9 mouse cellular contexts compared by ENCODE assay signal in genomic region chr8:124257363-124257762, GRCm38 (mm10). TPM values are rescaled to one million over a fixed set of nuclear protein-coding genes. Genes with fewer than 3 reads are reported as not detected.
DNase-seq lines count a peak whose midpoint lies in the region; ATAC-seq and TF ChIP-seq lines count a peak whose summit lies in the region.
"Had no signal": no experiment of that assay in that cellular context is flagged by ENCODE, and none has a peak within 500 bp of the region (broad histone marks: within the 10 kb centered on the region; RNA-seq: fewer than 3 reads in every experiment).

No protein-coding gene starts in this region.

- no peak overlapping the region for H3K4me3 ChIP-seq in liver, adult 2 months (ENCODE audit: insufficient read depth, low read depth, low read length)
- H3K4me3 ChIP-seq in kidney, postnatal 0 days (replicated peaks; ENCODE audit: low read depth, low read length) = no peak overlapping the region
- no peak overlapping the region for H3K4me3 ChIP-seq in lung, postnatal 0 days (ENCODE audit: low read depth, low read length)

- no peak for TF ChIP-seq EP300 in lung, postnatal 0 days (IDR thresholded peaks at IDR 0.05)

- no peak for TF ChIP-seq POLR2A in liver, adult 2 months (IDR thresholded peaks at IDR 0.05; ENCODE audit: extremely low read depth, insufficient read depth, low read length)

- DNase-seq in liver, adult 2 months (ENCODE audit: extremely low read depth, low read depth, low spot score) = peak; percentile 68
- no peak for DNase-seq in liver
- DNase-seq in kidney, postnatal 0 days (ENCODE audit: low spot score) = peak; percentile 71
- peak; percentile 90 for DNase-seq in lung, postnatal 0 days (ENCODE audit: low spot score)
- peak; percentile 30 to 48 for DNase-seq in right cerebral cortex, postnatal 36 days (ENCODE audit: low spot score in 2 of 2)
- DNase-seq in natural killer cell, adult 2 months (ENCODE audit: low spot score in 2 of 2) = no peak

- no peaks in the 10 kb centered on the region for H3K36me3 ChIP-seq in liver, adult 2 months (ENCODE audit: control insufficient read depth, insufficient read depth, low read length)
- no peaks in the 10 kb centered on the region for H3K36me3 ChIP-seq in kidney, postnatal 0 days (ENCODE audit: insufficient read depth, low read length)
- H3K36me3 ChIP-seq in lung, postnatal 0 days (ENCODE audit: insufficient read depth, low read length) = no peaks in the 10 kb centered on the region
- H3K36me3 ChIP-seq: G1E had no signal

- 20% methylated on average over 10 of the region's 10 CpGs for WGBS in liver, adult 2 months
- WGBS in kidney, postnatal 0 days = 30% methylated on average over 10 of the region's 10 CpGs
- WGBS in lung, postnatal 0 days = 25% methylated on average over 10 of the region's 10 CpGs

- H3K79me2 ChIP-seq in liver, adult 2 months (ENCODE audit: control insufficient read depth, insufficient read depth, low read length) = peaks cover 56% of the 10 kb centered on the region

- no peak overlapping the region for H3K27ac ChIP-seq in liver, adult 2 months (replicated peaks; ENCODE audit: insufficient read depth, low read depth, low read length)
- H3K27ac ChIP-seq in kidney, postnatal 0 days = no peak overlapping the region
- H3K27ac ChIP-seq in lung, postnatal 0 days (ENCODE audit: low read length) = peak overlapping the region; percentile 57

- no peaks in the 10 kb centered on the region for H3K27me3 ChIP-seq in liver, adult 2 months (ENCODE audit: control insufficient read depth, insufficient read depth, low read length)
- H3K27me3 ChIP-seq in kidney, postnatal 0 days (ENCODE audit: insufficient read depth, low read length) = no peaks in the 10 kb centered on the region
- H3K27me3 ChIP-seq in lung, postnatal 0 days (replicated peaks; ENCODE audit: insufficient read depth, low read length) = no peaks in the 10 kb centered on the region

- ATAC-seq in common myeloid progenitor, adult 5-6 weeks (replicated peaks; ENCODE audit: low read depth, poor library complexity, severe bottlenecking) = peak; percentile 53
- ATAC-seq in granulocyte monocyte progenitor cell, adult 5-6 weeks (replicated peaks; ENCODE audit: poor library complexity, severe bottlenecking) = 0 out of 2 replicates have a peak, but pooled peaks have one; percentile 10
- no peak for ATAC-seq in kidney, postnatal 0 days (replicated peaks; ENCODE audit: low FRiP score, low read depth)
- peak; percentile 68 for ATAC-seq in lung, postnatal 0 days

- H3K9me3 ChIP-seq in kidney, postnatal 0 days (replicated peaks; ENCODE audit: low read length) = no peaks in the 10 kb centered on the region
- H3K9me3 ChIP-seq in lung, postnatal 0 days (ENCODE audit: low read length) = no peaks in the 10 kb centered on the region

- H3K4me1 ChIP-seq in liver, adult 2 months (ENCODE audit: control insufficient read depth, insufficient read depth, low read length) = peaks cover 11% of the 10 kb centered on the region
- peaks cover 22% of the 10 kb centered on the region; the same call in 1 of the 2 replicates for H3K4me1 ChIP-seq in kidney, postnatal 0 days (replicated peaks; ENCODE audit: insufficient read depth, low read length)
- H3K4me1 ChIP-seq in lung, postnatal 0 days (ENCODE audit: insufficient read depth, low read depth, low read length) = peaks cover 30% of the 10 kb centered on the region

- no peak overlapping the region for H3K9ac ChIP-seq in liver, adult 2 months (ENCODE audit: low read depth, low read length)
- no peak overlapping the region for H3K9ac ChIP-seq in kidney, postnatal 0 days (ENCODE audit: low read depth, low read length)
- H3K9ac ChIP-seq in lung, postnatal 0 days (replicated peaks; ENCODE audit: low read depth) = no peak overlapping the region

- H3K4me2 ChIP-seq in kidney, postnatal 0 days (ENCODE audit: low read length) = no peak overlapping the region
- no peak overlapping the region for H3K4me2 ChIP-seq in lung, postnatal 0 days (replicated peaks; ENCODE audit: low read depth, low read length)

- TF ChIP-seq CTCF in liver, adult 2 months (IDR thresholded peaks at IDR 0.05; ENCODE audit: low read depth, low read length) = no peak
- TF ChIP-seq CTCF in kidney, postnatal 0 days (IDR thresholded peaks at IDR 0.05; ENCODE audit: low read depth) = no peak
- no peak for TF ChIP-seq CTCF in lung, postnatal 0 days (IDR thresholded peaks at IDR 0.05)

RNA-seq across cellular contexts. Expression of gene Galnt2, which starts 26.2 kb away (rescaled TPM):
- total RNA-seq in liver, adult 2 months (2014; rRNA removed) = 9.3 and 11.3 TPM in 2 replicates
- polyA plus RNA-seq in liver, adult 2 months (2012; rRNA removed) = 7.3 and 11.3 TPM in 2 replicates
- 10.1 and 31.0 TPM in 2 replicates for total RNA-seq in common myeloid progenitor, adult 5-6 weeks (2017)
- total RNA-seq in granulocyte monocyte progenitor cell, adult 5-6 weeks (2014; fragmentation: Nextera tagmentation) = 25.6 and 48.0 TPM in 2 replicates
- total RNA-seq in granulocyte monocyte progenitor cell, adult 5-6 weeks (2017) = 20.4 and 32.7 TPM in 2 replicates
- 60.3 and 60.6 TPM in 2 replicates for polyA plus RNA-seq in kidney, postnatal 0 days (2015; fragmentation: Nextera tagmentation; extraction: Ambion mirVana)
- polyA plus RNA-seq in lung, postnatal 0 days (2015; fragmentation: Nextera tagmentation; extraction: Ambion mirVana) = 54.3 and 66.2 TPM in 2 replicates
- total RNA-seq: G1E had no signal
- polyA plus RNA-seq: G1E had no signal

Comparison
In these comparisons a context has a peak if more than half of its experiments do, and no peak if none do; other contexts are left out.
1. DNase-seq: peak in liver, adult 2 months (single experiment), kidney, postnatal 0 days (single experiment), lung, postnatal 0 days (single experiment) and right cerebral cortex, postnatal 36 days (2 of 2); none in liver (single experiment) and natural killer cell, adult 2 months (0 of 2).